Mouse (Mus musculus): Measurements from ENCODE around the gene Med12l.

Gene Med12l

DNA sequence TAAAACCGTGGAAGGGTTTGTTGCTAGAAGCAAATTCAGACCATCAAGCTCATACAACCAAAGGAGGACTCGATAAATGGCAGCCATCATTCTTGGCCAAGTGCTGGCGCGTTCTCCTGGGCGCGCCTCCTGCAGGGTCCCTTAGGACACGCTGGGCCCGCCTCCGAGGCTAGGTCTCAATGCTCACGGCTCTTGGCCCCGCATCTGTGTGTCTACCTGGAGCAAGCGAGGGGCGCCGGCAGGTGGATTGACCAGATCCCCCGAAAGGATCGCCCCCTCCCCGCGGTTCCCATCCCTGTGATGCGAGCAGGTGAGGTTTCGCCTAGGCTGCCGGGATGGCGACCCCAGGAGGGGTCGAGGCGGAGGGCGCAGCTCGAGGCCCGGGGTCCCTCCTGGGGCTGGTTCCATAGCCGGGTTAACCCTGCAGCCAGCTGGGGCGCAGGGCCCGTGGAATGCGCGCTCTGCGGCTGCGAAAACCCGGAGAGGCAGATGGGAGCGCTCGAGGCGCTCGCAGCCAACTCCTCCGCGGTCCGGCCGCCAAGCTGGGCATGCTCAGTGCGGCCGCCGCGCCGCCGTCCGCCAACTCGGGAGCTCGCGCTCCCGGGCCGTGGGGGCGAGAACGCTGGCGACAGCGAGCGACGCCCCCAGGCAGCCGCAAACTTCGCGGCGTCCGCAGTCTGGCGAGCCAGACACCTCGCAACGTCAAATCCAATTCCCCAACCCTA is at the start of gene Med12l:
TSS of gene Med12l (plus strand) at position 555 of the 725 bp plus-strand sequence.
- DNase-seq (ENCODE audit: extremely low read depth, insufficient read length, low spot score): no peak

DNA sequence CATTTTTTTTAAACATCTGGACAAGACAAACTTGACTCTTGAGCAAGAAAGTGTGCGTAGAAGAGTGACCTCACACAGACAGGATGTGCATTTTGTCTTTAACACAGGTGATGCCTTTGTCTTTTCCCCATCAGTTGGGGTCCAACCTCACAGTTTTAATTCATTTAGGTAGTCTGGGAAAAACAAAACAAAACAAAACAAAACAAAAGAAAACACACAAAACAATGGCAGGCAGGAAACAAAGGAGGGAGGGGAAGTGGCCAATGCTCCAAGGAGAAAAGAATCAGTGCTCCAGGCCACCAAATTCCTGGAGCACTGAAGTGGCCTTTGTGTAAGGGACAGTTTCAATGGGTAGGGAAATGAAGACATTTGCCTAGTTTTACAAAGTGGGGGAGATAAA is 44.5 kb upstream of the Med12l start:
- DNase-seq (ENCODE audit: extremely low read depth, insufficient read length, low spot score): no peak

DNA sequence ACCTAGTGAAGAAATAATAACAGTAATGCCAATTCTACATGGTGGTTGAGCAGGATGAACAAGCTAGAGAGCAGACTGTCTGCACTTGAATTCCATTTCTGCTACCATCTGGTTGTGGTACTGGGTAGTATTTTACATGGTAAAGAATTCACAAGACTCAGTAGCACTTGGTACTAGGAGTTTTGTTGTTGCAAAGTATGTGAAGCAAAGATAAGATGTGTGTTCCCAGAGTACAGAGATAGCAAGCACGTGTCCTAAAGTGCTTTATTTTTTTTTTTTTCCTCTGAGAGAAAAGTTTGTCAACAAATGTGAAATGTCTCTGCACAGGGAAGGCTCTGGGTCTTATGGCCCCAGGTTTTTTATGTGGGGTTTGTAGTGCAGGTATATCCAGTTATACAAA is 28.2 kb upstream of the Med12l start:
- no peak for DNase-seq (ENCODE audit: extremely low read depth, insufficient read length, low spot score)

GRCm38 (mm10) chr3:58977906-58978622 is 27.6 kb upstream of the Med12l start:
- no peak for DNase-seq (ENCODE audit: extremely low read depth, insufficient read length, low spot score)

- no peak for DNase-seq (ENCODE audit: extremely low read depth, insufficient read length, low spot score)
These were observed 25.0 kb upstream of the Med12l start for GRCm38 (mm10) chr3:58980579-58980978.

DNA sequence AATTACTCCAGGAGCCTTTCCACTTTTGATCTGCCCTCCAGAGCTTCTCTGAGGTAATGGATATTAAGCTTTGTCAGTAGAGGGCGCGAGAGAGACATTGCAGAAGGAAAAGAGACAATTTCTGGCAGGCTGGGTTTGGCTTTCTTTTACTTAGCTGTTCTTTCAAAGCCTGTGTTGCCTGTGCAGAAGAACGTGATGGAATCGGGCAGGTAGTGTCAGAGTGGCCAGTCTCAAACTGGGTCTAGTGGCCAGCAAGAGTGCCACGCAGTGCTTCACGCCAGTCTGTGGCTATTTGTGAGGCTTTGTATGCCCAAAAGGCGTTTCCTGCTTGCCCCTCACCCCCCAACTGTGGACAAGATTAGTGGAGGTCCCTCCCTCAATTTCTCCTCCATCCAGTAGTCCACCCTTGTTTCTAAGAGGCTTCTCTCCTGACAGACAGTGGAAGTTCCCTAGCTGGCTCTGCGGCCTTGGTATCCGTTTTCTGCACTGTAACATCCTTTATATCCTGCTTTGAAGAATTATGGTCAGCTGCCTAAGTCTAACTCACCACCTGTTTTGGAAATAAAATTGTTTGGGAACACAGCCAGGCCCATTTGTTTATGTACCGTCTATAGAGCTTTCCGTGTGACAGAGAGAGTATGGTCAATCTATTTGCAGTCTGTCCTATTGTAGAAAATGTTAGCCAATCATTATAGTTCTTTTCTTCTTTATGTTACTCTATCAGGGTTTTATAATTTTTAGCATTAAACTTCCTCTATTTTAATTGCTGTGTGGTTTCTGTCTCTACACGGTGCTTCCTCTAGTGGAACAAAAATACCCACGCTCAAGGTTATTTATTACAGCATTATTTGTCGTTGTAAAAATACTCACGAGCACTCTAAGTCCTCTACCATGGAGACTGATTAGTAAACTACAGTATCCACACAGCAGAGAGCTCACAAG is 22.5 kb upstream of the Med12l start:
- no peak for DNase-seq (ENCODE audit: extremely low read depth, insufficient read length, low spot score)

DNA sequence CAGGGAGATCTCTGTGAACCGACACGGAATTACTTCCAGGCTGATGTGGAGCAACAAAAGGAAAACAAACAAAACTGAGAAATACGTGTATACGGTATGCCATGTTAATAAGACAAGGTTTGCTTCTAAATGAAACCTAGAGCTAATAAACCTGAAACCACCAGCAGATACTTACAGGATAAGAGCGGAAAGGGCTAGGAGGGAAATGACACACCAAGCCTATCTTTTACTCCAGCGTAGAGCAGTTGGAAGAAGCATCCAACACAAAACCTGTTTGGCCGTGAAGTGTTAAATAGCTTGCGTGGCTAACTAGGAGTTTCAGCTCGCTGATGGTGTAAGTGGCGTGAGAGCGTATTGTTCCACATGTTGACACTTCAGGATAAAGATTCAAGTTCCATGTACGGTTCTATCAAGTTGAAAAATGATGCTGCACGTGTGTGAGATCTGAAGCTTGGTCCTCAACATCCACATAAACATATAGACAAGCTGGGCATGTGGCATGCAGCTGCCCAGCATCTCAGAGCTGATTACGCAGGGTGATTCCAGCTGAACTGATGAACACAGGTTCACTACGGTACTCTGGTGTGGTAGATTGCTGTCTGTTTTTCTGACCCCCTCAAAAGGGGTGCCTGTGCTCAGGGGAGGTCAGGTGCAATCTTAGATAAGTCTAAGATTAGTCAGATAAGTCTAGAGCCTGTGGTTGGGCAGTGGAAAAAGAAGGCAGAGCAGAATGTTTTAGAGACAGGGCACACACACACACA is 21.6 kb upstream of the Med12l start:
- no peak for DNase-seq (ENCODE audit: extremely low read depth, insufficient read length, low spot score)

DNA sequence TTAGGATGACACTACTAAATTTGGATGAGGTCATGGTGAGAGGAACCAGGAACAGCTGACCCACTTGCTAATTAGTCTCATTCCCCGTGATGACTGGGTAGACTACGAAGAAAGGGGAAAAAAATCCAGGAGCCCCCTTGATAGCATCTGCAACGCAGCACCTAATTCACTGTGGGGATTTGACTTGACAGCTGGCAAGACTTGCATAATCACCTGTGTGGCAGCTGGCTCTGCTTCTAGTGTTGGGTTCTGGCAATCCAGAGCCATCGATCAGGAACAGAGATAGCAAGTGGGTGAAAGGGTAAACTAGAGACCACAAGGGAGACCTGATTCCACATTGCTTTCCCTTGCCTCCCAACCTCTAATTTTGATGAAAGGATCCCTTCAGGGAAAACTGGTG is 19.8 kb upstream of the Med12l start:
- DNase-seq (ENCODE audit: extremely low read depth, insufficient read length, low spot score): no peak

DNA sequence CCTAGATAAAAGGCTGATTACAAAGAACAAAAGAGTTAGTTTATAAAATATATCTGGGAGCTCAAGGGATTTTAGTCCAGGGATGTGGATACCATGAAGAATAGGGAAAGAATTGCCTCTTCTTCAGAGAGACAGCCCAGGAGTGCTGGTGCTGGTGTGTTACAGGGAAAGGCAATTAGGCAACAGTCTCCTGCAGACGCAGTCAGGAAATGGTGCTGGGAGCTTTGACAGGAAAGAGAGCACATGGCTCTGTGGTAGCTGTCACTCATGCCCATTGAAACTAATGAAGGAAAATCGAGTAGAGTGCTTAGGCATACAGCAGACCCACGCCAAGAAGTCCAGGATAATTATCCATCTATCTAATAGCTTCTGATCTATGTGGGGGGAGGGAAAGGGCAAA is 16.3 kb upstream of the Med12l start:
- no peak for DNase-seq (ENCODE audit: extremely low read depth, insufficient read length, low spot score)

DNA sequence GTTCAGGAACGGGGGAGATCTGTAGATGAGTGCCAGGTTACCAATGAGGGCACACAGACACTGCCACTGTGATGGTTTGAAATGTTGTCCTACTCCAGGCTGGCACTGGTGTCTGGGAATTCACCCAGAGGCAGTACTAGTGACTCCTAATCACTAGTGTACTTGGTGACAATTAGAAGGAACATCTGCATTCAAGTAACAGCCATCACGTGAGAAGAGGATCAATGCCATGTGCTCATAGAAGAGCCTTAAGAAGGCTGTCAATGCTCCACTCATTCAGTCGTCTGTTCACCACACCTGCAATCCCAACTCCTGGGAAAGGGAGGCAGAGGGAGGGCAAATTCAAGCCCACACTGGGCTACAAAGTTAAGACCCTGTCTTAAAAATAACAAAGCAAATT is 15.1 kb upstream of the Med12l start:
- no peak for DNase-seq (ENCODE audit: extremely low read depth, insufficient read length, low spot score)

GRCm38 (mm10) chr3:58992122-58992521 is 13.5 kb upstream of the Med12l start:
- no peak for DNase-seq (ENCODE audit: extremely low read depth, insufficient read length, low spot score)

DNA sequence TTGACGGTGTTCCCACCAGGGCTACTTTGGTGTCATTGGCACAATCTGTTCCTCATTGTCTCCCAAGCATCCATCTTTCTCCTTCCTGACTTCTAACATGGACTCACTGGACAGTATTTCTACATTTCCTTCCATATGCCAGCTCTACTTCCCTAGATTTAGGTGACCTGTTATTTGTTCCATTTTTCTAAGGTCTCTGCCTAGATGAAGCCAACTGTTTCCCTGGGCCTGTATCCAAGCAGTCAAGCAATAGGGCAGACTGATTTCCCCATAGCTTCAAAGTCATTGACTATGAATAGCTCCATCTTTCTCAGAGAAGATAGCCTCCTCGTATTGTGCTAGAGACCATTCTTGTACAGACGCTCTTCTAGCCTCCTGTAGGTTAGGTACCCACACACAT is 12.0 kb upstream of the Med12l start:
- DNase-seq (ENCODE audit: extremely low read depth, insufficient read length, low spot score): no peak

DNA sequence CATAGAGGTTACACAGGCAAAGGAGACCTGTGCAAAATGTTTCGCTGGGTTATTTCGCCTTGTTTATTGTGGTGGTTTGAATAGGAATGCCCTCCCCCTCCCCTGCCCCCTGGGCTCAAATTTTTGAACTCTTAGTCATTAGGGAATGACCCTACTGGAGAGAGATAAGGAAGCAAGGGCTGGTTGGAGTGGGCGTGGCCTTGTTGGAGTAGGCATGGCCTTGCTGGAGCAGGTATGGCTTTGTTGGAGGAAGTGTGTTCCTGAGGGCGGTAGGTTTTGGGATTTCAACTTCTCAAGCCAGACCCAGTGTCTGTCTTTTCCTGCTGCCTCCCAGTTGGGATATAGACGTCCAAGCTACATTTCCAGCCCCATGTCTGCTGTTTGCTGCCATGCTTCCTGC is 1.9 kb upstream of the Med12l start:
- no peak for DNase-seq (ENCODE audit: extremely low read depth, insufficient read length, low spot score)

DNA sequence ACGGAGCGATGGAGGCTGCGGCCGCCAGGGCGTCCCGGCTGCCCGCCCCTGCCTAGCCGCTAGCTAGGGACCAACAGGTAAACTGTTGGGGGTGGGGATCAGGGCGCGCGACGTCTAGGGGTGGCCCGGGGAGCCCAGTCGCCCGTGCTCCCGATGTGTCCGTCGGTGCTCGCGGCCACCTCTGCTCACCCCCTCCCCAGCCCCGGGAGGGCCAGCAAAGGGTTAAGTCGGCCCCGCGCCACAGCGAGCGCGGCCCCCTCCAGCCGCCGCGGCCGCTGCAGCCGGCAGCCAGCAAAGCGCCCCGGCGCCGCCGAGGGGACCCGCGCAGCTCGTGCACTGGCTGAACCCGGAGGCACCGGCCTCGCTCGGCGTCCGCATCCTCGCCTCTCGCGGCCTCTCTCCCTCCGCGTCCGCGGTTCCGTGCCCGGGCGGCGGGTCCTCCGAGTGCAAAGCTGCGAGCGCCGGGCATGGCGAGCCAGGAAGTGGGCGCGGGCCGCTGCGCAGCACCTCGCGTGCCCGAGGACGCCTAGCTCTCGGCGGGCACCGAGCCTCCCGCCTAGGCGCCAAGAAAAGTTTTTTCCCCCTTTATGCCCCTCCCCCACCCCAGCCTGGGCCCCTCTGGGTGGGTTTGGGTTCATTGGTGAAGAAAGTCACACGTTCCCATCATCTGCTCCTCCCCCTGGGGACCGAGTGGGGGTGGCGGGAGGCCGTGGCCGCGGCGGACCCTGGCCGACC is 538 bp downstream of the Med12l start:
- DNase-seq (ENCODE audit: extremely low read depth, insufficient read length, low spot score): no peak

DNA sequence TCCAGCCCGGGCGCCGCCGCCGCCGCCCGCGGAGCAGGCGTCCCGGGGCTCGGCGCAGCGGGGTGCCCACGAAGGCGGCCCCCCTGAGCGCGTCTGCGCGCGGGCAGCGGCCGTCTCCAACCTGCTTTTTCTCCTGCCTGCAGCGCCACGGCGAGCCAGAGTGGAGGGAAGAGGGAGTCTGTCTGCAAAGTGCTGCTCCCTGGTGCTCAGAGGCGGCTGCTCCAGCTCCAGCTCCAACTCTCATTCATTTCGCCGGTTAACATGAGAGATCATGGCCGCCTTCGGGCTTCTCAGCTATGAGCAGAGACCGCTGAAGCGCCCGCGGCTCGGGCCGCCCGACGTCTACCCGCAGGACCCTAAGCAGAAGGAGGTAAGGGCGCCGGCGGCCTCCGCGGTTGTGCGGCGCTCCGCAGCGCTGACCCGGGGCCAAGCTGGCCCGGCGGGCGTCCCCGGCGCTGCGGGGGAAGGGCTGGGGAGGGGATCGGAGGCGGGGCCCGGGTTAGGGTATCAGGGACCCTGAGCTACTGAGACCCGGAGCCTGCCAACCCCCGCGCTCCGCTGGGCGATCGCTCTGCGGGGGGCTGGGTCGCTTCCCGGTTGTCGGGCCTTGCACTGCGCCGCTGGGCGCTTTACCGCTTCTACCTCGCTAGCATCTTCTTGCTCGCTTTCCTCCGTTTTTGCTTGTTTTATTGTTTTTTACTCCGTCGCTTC is 1.3 kb downstream of the Med12l start:
- no peak for DNase-seq (ENCODE audit: extremely low read depth, insufficient read length, low spot score)

DNA sequence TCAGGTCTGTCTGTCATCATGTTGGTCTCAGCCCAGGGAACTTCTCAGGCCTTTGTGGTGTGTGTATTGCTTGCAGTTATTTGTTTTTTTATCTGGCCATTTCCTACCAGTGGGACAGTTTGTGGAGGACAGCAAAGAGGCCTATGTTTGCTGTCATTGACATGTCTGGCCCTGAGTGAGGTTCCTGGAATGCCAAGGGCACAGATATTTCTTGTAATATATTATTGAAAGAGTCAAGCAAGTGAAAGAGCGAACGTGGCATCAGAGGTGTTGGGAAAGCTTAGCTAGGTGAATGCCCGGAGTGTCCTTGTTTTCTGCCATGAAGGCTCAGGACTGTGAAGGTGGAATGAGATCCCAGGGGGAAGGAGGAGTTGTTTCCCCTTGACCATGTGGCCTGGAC is 4.7 kb downstream of the Med12l start:
- no peak for DNase-seq (ENCODE audit: extremely low read depth, insufficient read length, low spot score)

GRCm38 (mm10) chr3:59015698-59016412 is 10.2 kb downstream of the Med12l start:
- DNase-seq (ENCODE audit: extremely low read depth, insufficient read length, low spot score): no peak

- DNase-seq (ENCODE audit: extremely low read depth, insufficient read length, low spot score): no peak
These were observed 10.9 kb downstream of the Med12l start for GRCm38 (mm10) chr3:59016501-59016900.

DNA sequence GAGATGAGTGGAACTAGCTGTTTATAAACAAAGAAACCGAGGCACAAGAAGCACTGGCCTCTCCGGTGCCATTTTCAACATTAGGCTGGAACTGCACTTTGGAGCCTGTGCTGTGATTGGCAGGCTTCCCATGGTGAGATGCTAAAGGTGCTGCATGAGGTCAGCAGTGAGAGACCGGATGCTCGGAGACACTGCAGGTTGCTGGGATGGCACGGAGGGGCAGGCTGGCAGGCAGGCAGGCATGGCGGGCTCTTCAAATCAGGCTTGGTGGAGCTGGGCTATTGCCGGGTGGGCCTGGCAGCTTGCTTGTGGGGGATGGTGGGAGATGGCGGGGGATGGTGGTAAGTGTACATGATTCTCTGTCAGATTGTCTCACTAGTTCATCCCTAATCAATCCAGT is 15.6 kb downstream of the Med12l start:
- no peak for DNase-seq (ENCODE audit: extremely low read depth, insufficient read length, low spot score)

All from 3134 (cell line).